Mouse (Mus musculus) embryonic fibroblast, embryonic 13.5 days (primary cell): ENCODE data around the gene Cd72.
A peak's percentile ranks its signal among the peaks of the same experiment; 100 is the strongest.

Source experiments
- CTCF ChIP-seq: IDR thresholded peaks from 2 replicates; pipeline ENCODE4 v1.5.1; 2011; ENCODE audit warnings: mild to moderate bottlenecking, control low read depth, low read length, moderate library complexity, borderline replicate concordance; ENCODE audit not compliant: insufficient read depth
- POLR2A ChIP-seq: IDR thresholded peaks from 2 replicates; pipeline ENCODE4 v1.6.1; 2011; ENCODE audit warnings: low read depth, mild to moderate bottlenecking, control low read depth, low read length, moderate library complexity

- TF ChIP-seq POLR2A (peak; percentile 65), CTCF (no peak)
Measured at GRCm38 (mm10) chr4:43442456-43443361, 11.7 kb downstream of the Cd72 start.
